Mouse (Mus musculus): ENCODE results near the gene Aasdh.

GRCm38 (mm10) chr5:76939717-76940116 is 34.4 kb upstream of the Aasdh start:
- TF ChIP-seq GATA1 (IDR thresholded peaks at IDR 0.05; ENCODE audit: borderline replicate concordance, low read length) (no peak), FLI1 (IDR thresholded peaks at IDR 0.05; ENCODE audit: low read length) (no peak)

All from megakaryocyte, embryonic 14.5 days (primary cell).